Mouse (Mus musculus) bone marrow, adult 2 months (tissue): ENCODE measurements at regions not wholly inside any gene's neighbourhood (a gene's known extent, or its start where the extent isn't known, plus 50 kb on each side); places are given as distances from the start of the nearest gene placed in this dataset.

Experiments
- H3K27ac ChIP-seq: fragments of 200-500 bp; 2 replicates; pipeline ENCODE4 v1.5.1; 2012; ENCODE audit warnings: low read depth, mild to moderate bottlenecking, control low read depth, inconsistent platforms, low read length; ENCODE audit not compliant: control insufficient read depth, poor library complexity, insufficient read depth
- H3K4me1 ChIP-seq: fragments of 200-500 bp; 2 replicates; pipeline ENCODE4 v1.6.1; 2011; ENCODE audit warnings: low read length; ENCODE audit not compliant: control insufficient read depth, insufficient read depth
- H3K4me3 ChIP-seq: fragments of 200-500 bp; replicated peaks from 2 replicates; pipeline ENCODE3; 2011; ENCODE audit warnings: mild to moderate bottlenecking, low read depth, low read length, control low read depth; ENCODE audit not compliant: control insufficient read depth
- CTCF ChIP-seq: fragments of 200-500 bp; IDR thresholded peaks from 2 replicates; pipeline ENCODE4 v1.5.1; 2011; ENCODE audit warnings: low read length, control low read depth; ENCODE audit not compliant: control insufficient read depth, insufficient read depth
- POLR2A ChIP-seq: fragments of 200-500 bp; IDR thresholded peaks from 2 replicates; pipeline ENCODE4 v1.6.1; 2011; ENCODE audit warnings: low read depth, mild to moderate bottlenecking, control low read depth, low read length, borderline replicate concordance; ENCODE audit not compliant: control insufficient read depth
- WGBS: fragments of 180-500 bp; shearing (Covaris S2); methylation state at CpG from one replicate; pipeline ENCODE4 v1.1.7; 2018; 5-methylcytosine and 5-hydroxymethylcytosine counted together

- no peak for TF ChIP-seq POLR2A
- no peak for TF ChIP-seq CTCF
- Histone ChIP-seq H3K4me3 (no peak overlapping the region), H3K4me1 (no peaks in the 10 kb centered on the region), H3K27ac (no peak overlapping the region)
- 87% methylated on average over 2 of the region's 2 CpGs for WGBS
Observed at GRCm38 (mm10) chr17:45917647-45918046, 114.5 kb downstream of the Vegfa start.

- TF ChIP-seq CTCF (no peak), POLR2A (no peak)
- WGBS: 80% methylated on average over 4 of the region's 4 CpGs
- H3K4me1 ChIP-seq: no peaks in the 10 kb centered on the region
- no peak overlapping the region for H3K4me3 ChIP-seq
- H3K27ac ChIP-seq: no peak overlapping the region
Observed at GRCm38 (mm10) chr17:45916937-45917336, 115.2 kb downstream of the Vegfa start.

- WGBS: 79% methylated on average over 9 of the region's 9 CpGs
- Histone ChIP-seq H3K27ac (no peak overlapping the region), H3K4me3 (no peak overlapping the region), H3K4me1 (no peaks in the 10 kb centered on the region)
- TF ChIP-seq POLR2A (no peak), CTCF (no peak)
Observed at GRCm38 (mm10) chr17:45914706-45915240, 117.4 kb downstream of the Vegfa start.

- 73% methylated on average over 1 of the region's 1 CpGs for WGBS
- no peak for TF ChIP-seq CTCF
- TF ChIP-seq POLR2A: no peak
- Histone ChIP-seq H3K4me3 (no peak overlapping the region), H3K4me1 (no peaks in the 10 kb centered on the region), H3K27ac (no peak overlapping the region)
Observed at GRCm38 (mm10) chr17:45914237-45914636, 117.9 kb downstream of the Vegfa start.

- TF ChIP-seq POLR2A: no peak
- Histone ChIP-seq H3K4me1 (no peaks in the 10 kb centered on the region), H3K27ac (no peak overlapping the region), H3K4me3 (no peak overlapping the region)
- 91% methylated on average over 4 of the region's 4 CpGs for WGBS
Observed at GRCm38 (mm10) chr17:45913671-45914070, 118.5 kb downstream of the Vegfa start.

GRCm38 (mm10) chr17:45912165-45912564 is 120.0 kb downstream of the Vegfa start:
- 92% methylated on average over 3 of the region's 3 CpGs for WGBS
- H3K4me1 ChIP-seq: no peaks in the 10 kb centered on the region
- no peak overlapping the region for H3K27ac ChIP-seq
- TF ChIP-seq CTCF (no peak), POLR2A (no peak)
- H3K4me3 ChIP-seq: no peak overlapping the region

GRCm38 (mm10) chr17:45911201-45911731 is 120.9 kb downstream of the Vegfa start:
- 70% methylated on average over 13 of the region's 13 CpGs for WGBS
- H3K4me1 ChIP-seq: no peaks in the 10 kb centered on the region
- TF ChIP-seq POLR2A: no peak
- no peak for TF ChIP-seq CTCF
- H3K27ac ChIP-seq: no peak overlapping the region
- no peak overlapping the region for H3K4me3 ChIP-seq

GRCm38 (mm10) chr17:45910245-45910644 is 121.9 kb downstream of the Vegfa start:
- WGBS: 84% methylated on average over 3 of the region's 3 CpGs
- Histone ChIP-seq H3K27ac (no peak overlapping the region), H3K4me3 (no peak overlapping the region), H3K4me1 (no peaks in the 10 kb centered on the region)
- TF ChIP-seq POLR2A (no peak), CTCF (no peak)

- Histone ChIP-seq H3K4me1 (no peaks in the 10 kb centered on the region), H3K4me3 (no peak overlapping the region), H3K27ac (no peak overlapping the region)
- 42% methylated on average over 11 of the region's 11 CpGs for WGBS
- no peak for TF ChIP-seq POLR2A
- no peak for TF ChIP-seq CTCF
Observed at GRCm38 (mm10) chr17:45907587-45907986, 124.6 kb downstream of the Vegfa start.
